Mouse (Mus musculus) cerebellum, adult 2 months (tissue): Measurements from ENCODE around the gene Oip5. TPM values are rescaled to one million over a fixed set of nuclear protein-coding genes. Genes with fewer than 3 reads are reported as not detected.
"Not testable (repeated sequence)": the region's sequence is repeated elsewhere in the genome, so short reads cannot be mapped to it uniquely, and the experiment has no call there.

Source experiments
- DNase-seq, 2 experiments: peaks; one replicate each; pipeline ENCODE4 v3.0.0; 2021
- H3K27ac ChIP-seq: fragments of 200-500 bp; 2 replicates; pipeline ENCODE4 v1.5.1; 2012; ENCODE audit warnings: low read length, control low read depth, inconsistent platforms; ENCODE audit not compliant: insufficient read depth
- H3K27me3 ChIP-seq: fragments of 200-500 bp; 2 replicates; pipeline ENCODE4 v1.6.1; 2012; ENCODE audit warnings: inconsistent platforms, mild to moderate bottlenecking, low read length, moderate library complexity; ENCODE audit not compliant: control insufficient read depth, insufficient read depth
- H3K4me1 ChIP-seq: fragments of 200-500 bp; 2 replicates; pipeline ENCODE4 v1.6.1; 2011; ENCODE audit warnings: low read length; ENCODE audit not compliant: control insufficient read depth, insufficient read depth
- H3K4me3 ChIP-seq: fragments of 200-500 bp; replicated peaks from 2 replicates; pipeline ENCODE3; 2011; ENCODE audit warnings: mild to moderate bottlenecking, low read depth, low read length, control low read depth; ENCODE audit not compliant: insufficient read depth
- CTCF ChIP-seq: fragments of 200-500 bp; IDR thresholded peaks from 2 replicates; pipeline ENCODE4 v1.5.1; 2011; ENCODE audit warnings: low read depth, mild to moderate bottlenecking, control low read depth, low read length, moderate library complexity, borderline replicate concordance; ENCODE audit not compliant: insufficient read depth
- POLR2A ChIP-seq: fragments of 200-500 bp; IDR thresholded peaks from 2 replicates; pipeline ENCODE4 v1.6.1; 2011; ENCODE audit warnings: low read length, control low read depth, borderline replicate concordance; ENCODE audit not compliant: insufficient read depth
- WGBS: fragments of 180-500 bp; shearing (Covaris S2); methylation state at CpG from one replicate; pipeline ENCODE4 v1.1.7; 2018; 5-methylcytosine and 5-hydroxymethylcytosine counted together
- polyA plus RNA-seq: library from polyadenylated mRNA; depleted of rRNA; stranded (reverse); fragments of >200 nt; gene quantifications from 2 replicates; pipeline ENCODE4 v1.2.3, GENCODE M21; 2012; rRNA removed

The Oip5 gene
- polyA plus RNA-seq: 0.39 and 0.41 TPM in 2 replicates

- WGBS: under 1% methylated on average over 55 of the region's 55 CpGs
- no peaks in the 10 kb centered on the region for H3K4me1 ChIP-seq
- no peak within 1 kb of the TSS for H3K27ac ChIP-seq
- DNase-seq: peak; percentile 91 to 94
- no peaks in the 10 kb centered on the region for H3K27me3 ChIP-seq
- TF ChIP-seq POLR2A: no peak
- no peak for TF ChIP-seq CTCF
- H3K4me3 ChIP-seq: peak within 1 kb of the TSS; percentile 96
Measured at GRCm38 (mm10) chr2:119618199-119618982, at the start of gene Oip5, which contains the start of gene Nusap1. Oip5 (minus strand) TSS chr2:119618469. Nusap1 (plus strand) TSS chr2:119618298.

DNA sequence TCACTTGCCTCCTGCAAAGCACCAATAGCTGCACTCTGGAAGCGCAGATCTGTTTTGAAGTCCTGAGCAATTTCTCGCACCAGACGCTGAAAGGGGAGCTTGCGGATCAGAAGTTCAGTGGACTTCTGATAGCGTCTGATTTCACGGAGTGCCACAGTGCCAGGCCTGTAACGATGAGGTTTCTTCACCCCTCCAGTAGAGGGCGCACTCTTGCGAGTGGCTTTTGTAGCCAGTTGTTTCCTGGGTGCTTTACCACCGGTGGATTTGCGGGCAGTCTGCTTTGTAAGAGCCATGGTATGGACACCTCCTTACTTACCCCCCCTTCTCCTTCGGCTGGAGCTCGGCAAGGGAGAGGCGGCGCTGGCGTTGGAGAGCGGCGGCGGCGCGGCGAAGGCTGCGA, 47.5 kb upstream of the Oip5 start:
- H3K27ac ChIP-seq, DNase-seq, H3K4me1 ChIP-seq, H3K4me3 ChIP-seq, H3K27me3 ChIP-seq: not testable (repeated sequence)
- whole genome bisulfite sequencing: 72% methylated on average over 21 of the region's 23 CpGs

- H3K4me3 ChIP-seq: peak within 1 kb of the TSS; percentile 97
- H3K4me1 ChIP-seq: no peaks in the 10 kb centered on the region; the same call in 1 of the 2 replicates
- H3K27ac ChIP-seq: 0 out of 2 replicates have a peak within 1 kb of the TSS, but pooled peaks have one; percentile 61
- peak; percentile 83 to 89 for DNase-seq
- H3K27me3 ChIP-seq: no peaks in the 10 kb centered on the region
- peak; percentile 78; the same call in 1 of the 2 replicates for TF ChIP-seq POLR2A
- TF ChIP-seq CTCF: no peak
- 1% methylated on average over 44 of the region's 44 CpGs for WGBS
Measured at GRCm38 (mm10) chr2:119662220-119663182, 44.2 kb upstream of the Oip5 start, which contains the start of gene Ndufaf1. Ndufaf1 (minus strand) TSS chr2:119662827.

DNA sequence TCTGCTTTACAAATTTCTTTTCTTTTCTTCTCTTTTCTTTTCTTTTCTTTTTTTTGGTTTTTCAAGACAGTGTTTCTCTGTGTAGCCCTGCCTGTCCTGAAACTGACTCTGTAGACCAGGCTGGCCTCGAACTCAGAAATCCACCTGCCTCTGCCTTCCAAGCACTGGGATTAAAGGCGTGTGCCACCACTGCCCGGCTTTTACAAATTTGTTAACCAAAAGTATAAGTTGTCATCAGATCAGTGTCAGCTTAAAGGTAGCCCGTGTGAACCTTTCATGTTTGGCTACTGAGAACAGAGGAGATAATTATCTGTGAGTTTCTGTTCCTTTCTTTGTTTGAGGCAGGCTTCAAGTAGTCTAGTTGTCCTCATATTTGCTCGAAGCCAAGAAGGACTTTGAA, 26.0 kb upstream of the Oip5 start:
- WGBS: 91% methylated on average over 5 of the region's 5 CpGs
- H3K4me1 ChIP-seq: no peaks in the 10 kb centered on the region
- TF ChIP-seq CTCF: no peak
- no peak for TF ChIP-seq POLR2A
- H3K27me3 ChIP-seq: no peaks in the 10 kb centered on the region
- no peak overlapping the region for H3K4me3 ChIP-seq
- no peak overlapping the region for H3K27ac ChIP-seq
- no peak for DNase-seq

- no peaks in the 10 kb centered on the region for H3K27me3 ChIP-seq
- TF ChIP-seq POLR2A (no peak), CTCF (no peak)
- no peak overlapping the region for H3K4me3 ChIP-seq
- WGBS: 97% methylated on average over 5 of the region's 5 CpGs
- no peak for DNase-seq
- no peak overlapping the region for H3K27ac ChIP-seq
- no peaks in the 10 kb centered on the region for H3K4me1 ChIP-seq
Measured at GRCm38 (mm10) chr2:119641214-119641912, 23.1 kb upstream of the Oip5 start.

- no peak for DNase-seq
- Histone ChIP-seq H3K4me3 (no peak overlapping the region), H3K4me1 (no peaks in the 10 kb centered on the region), H3K27ac (no peak overlapping the region), H3K27me3 (no peaks in the 10 kb centered on the region)
- 86% methylated on average over 1 of the region's 1 CpGs for WGBS
- TF ChIP-seq CTCF (no peak), POLR2A (no peak)
Measured at GRCm38 (mm10) chr2:119636781-119637180, 18.5 kb upstream of the Oip5 start.

DNA sequence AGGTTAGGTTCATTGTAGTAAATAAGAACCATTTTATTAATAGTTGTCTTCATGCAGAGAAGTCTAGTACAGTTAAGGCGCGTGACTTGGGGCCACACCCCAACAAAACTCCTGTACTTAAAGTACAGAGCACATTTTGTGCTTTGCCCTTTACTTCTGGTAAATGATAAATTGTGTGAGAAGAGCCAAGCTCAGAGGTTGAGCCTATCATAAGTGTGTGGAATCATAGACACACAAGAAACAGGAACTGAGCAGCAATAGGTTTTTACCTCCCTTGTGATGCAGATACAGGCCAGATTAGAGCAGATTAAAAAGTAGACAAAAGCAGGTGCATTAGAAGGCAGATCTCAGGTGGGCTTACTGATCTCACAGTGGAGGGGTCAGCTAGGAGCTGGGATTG, 3.0 kb upstream of the Oip5 start:
- Histone ChIP-seq H3K4me3 (no peak overlapping the region), H3K27ac (no peak overlapping the region), H3K4me1 (no peaks in the 10 kb centered on the region), H3K27me3 (no peaks in the 10 kb centered on the region)
- DNase-seq: no peak
- 99% methylated on average over 2 of the region's 2 CpGs for WGBS
- TF ChIP-seq POLR2A (no peak), CTCF (no peak)

DNA sequence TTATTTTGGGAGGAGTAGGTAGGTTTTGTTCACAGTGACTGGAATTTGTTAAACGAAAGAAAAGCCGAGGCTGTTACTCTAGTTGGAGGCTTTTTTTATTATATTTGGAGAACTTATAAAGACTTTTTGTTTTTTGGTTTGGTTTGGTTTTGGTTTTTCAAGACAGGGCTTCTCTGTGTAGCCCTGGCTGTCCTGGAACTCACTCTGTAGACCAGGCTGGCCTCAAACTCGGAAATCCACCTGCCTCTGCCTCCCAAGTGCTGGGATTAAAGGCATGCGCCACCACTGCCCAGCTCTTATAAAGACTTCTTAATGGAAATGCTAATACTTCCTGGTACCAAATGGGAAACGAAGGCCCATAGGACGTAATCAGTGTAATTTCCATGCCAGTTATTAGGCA, 733 bp upstream of the Oip5 start:
- not testable (repeated sequence) for H3K27me3 ChIP-seq, H3K27ac ChIP-seq, DNase-seq, H3K4me1 ChIP-seq
- WGBS: 3% methylated on average over 6 of the region's 6 CpGs
- H3K4me3 ChIP-seq: peak overlapping the region; percentile 96
